Mouse (Mus musculus) hindbrain, postnatal 0 days (tissue): ENCODE results near the gene Gas2l3. TPM values are rescaled to one million over a fixed set of nuclear protein-coding genes. Genes with fewer than 3 reads are reported as not detected.

Experiments used
- ATAC-seq: fragments of 200-750 bp; cut with Nextera tagmentation; 2 replicates; pipeline ENCODE4 v1.8.0; 2017; ENCODE audit warnings: mild to moderate bottlenecking, moderate TSS enrichment, moderate library complexity
- DNase-seq: peaks from one replicate; pipeline ENCODE4 v3.0.0-alpha.2; 2015; ENCODE audit warnings: low spot score
- H3K27ac ChIP-seq: fragments of 300-500 bp; sonication (generic); 2 replicates; pipeline ENCODE4 v1.5.1; 2014; ENCODE audit warnings: mild to moderate bottlenecking
- H3K27me3 ChIP-seq: fragments of 300-500 bp; sonication (generic); 2 replicates; pipeline ENCODE4 v1.6.1; 2014; ENCODE audit warnings: low read length, mixed read lengths; ENCODE audit not compliant: insufficient read depth
- H3K36me3 ChIP-seq: fragments of 300-500 bp; sonication (generic); 2 replicates; pipeline ENCODE4 v1.6.1; 2014; ENCODE audit warnings: low read length, mixed read lengths; ENCODE audit not compliant: insufficient read depth
- H3K4me1 ChIP-seq: fragments of 300-500 bp; sonication (generic); 2 replicates; pipeline ENCODE4 v1.6.1; 2014; ENCODE audit warnings: antibody characterized with exemption, low read length, mixed read lengths; ENCODE audit not compliant: insufficient read depth
- H3K4me2 ChIP-seq: fragments of 300-500 bp; sonication (generic); 2 replicates; pipeline ENCODE4 v1.6.1; 2014; ENCODE audit warnings: low read depth, mild to moderate bottlenecking, low read length, moderate library complexity, mixed read lengths
- H3K4me3 ChIP-seq: fragments of 300-500 bp; sonication (generic); 2 replicates; pipeline ENCODE4 v1.5.1; 2014; ENCODE audit warnings: low read length
- H3K9ac ChIP-seq: fragments of 300-500 bp; sonication (generic); replicated peaks from 2 replicates; pipeline ENCODE4 v1.6.1; 2014; ENCODE audit warnings: mild to moderate bottlenecking, low read length, moderate library complexity, mixed read lengths
- H3K9me3 ChIP-seq: fragments of 300-500 bp; sonication (generic); 2 replicates; pipeline ENCODE4 v1.6.1; 2016; ENCODE audit warnings: low read length, mixed read lengths
- CTCF ChIP-seq: IDR thresholded peaks from 2 replicates; pipeline ENCODE4 v1.5.1; 2016; ENCODE audit warnings: antibody characterized with exemption, control low read depth, low read depth
- WGBS: fragments of 180-500 bp; shearing (Covaris S2); extraction: QIAGEN DNeasy Blood & Tissue Kit; methylation state at CpG from one replicate; pipeline ENCODE4 v1.1.7; 2014; 5-methylcytosine and 5-hydroxymethylcytosine counted together
- polyA plus RNA-seq: library from polyadenylated mRNA; unstranded; fragments of >200 nt; fragmentation: Nextera tagmentation; extraction: Ambion mirVana; gene quantifications from 2 replicates; pipeline ENCODE4 v1.2.1, GENCODE M21; 2015
- total RNA-seq: library from RNA; depleted of rRNA; stranded (reverse); fragments of >200 nt; gene quantifications from 2 replicates; pipeline ENCODE4 v1.2.3, GENCODE M21; 2014; rRNA removed

Gas2l3 gene
- total RNA-seq (11.7 and 17.8 TPM in 2 replicates), polyA plus RNA-seq (5.5 and 6.6 TPM in 2 replicates)

- Histone ChIP-seq H3K4me3 (peak within 1 kb of the TSS; percentile 80), H3K27ac (peak within 1 kb of the TSS; percentile 56), H3K9ac (peak within 1 kb of the TSS; percentile 54), H3K36me3 (no peaks in the 10 kb centered on the region), H3K9me3 (no peaks in the 10 kb centered on the region), H3K27me3 (no peaks in the 10 kb centered on the region), H3K4me2 (peak within 1 kb of the TSS; percentile 99), H3K4me1 (peaks cover 2% of the 10 kb centered on the region; the same call in 1 of the 2 replicates)
- ATAC-seq (peak; percentile 96), DNase-seq (peak; percentile 91)
- 0% methylated on average over 39 of the region's 39 CpGs for WGBS
- peak; percentile 19; the same call in 1 of the 2 replicates for TF ChIP-seq CTCF
Observed at GRCm38 (mm10) chr10:89443623-89444151, at the start of gene Gas2l3. Gas2l3 (minus strand) TSS chr10:89443967.

GRCm38 (mm10) chr10:89491321-89491720 lies 47.6 kb upstream of the Gas2l3 start:
- no peak overlapping the region for H3K27ac ChIP-seq
- no peak for TF ChIP-seq CTCF
- no peak for DNase-seq
- no peak for ATAC-seq
- H3K9me3 ChIP-seq, result no peaks in the 10 kb centered on the region
- no peak overlapping the region for H3K4me2 ChIP-seq
- WGBS, result 28% methylated on average over 3 of the region's 3 CpGs
- no peaks in the 10 kb centered on the region for H3K4me1 ChIP-seq
- H3K4me3 ChIP-seq, result no peak overlapping the region
- H3K36me3 ChIP-seq, result no peaks in the 10 kb centered on the region
- no peak overlapping the region for H3K9ac ChIP-seq
- H3K27me3 ChIP-seq, result no peaks in the 10 kb centered on the region

GRCm38 (mm10) chr10:89490250-89490649 lies 46.5 kb upstream of the Gas2l3 start:
- no peak for ATAC-seq
- TF ChIP-seq CTCF, result no peak
- Histone ChIP-seq H3K36me3 (no peaks in the 10 kb centered on the region), H3K27me3 (no peaks in the 10 kb centered on the region), H3K9ac (no peak overlapping the region), H3K4me3 (no peak overlapping the region), H3K27ac (no peak overlapping the region), H3K4me2 (no peak overlapping the region), H3K9me3 (no peaks in the 10 kb centered on the region), H3K4me1 (no peaks in the 10 kb centered on the region)
- 83% methylated on average over 3 of the region's 3 CpGs for WGBS
- DNase-seq, result no peak

- TF ChIP-seq CTCF, result no peak
- no peak for DNase-seq
- no peak overlapping the region for H3K9ac ChIP-seq
- no peaks in the 10 kb centered on the region for H3K36me3 ChIP-seq
- H3K4me3 ChIP-seq, result no peak overlapping the region
- no peaks in the 10 kb centered on the region for H3K9me3 ChIP-seq
- no peak overlapping the region for H3K4me2 ChIP-seq
- ATAC-seq, result no peak
- no peaks in the 10 kb centered on the region for H3K4me1 ChIP-seq
- H3K27me3 ChIP-seq, result no peaks in the 10 kb centered on the region
- WGBS, result 90% methylated on average over 4 of the region's 4 CpGs
- H3K27ac ChIP-seq, result no peak overlapping the region
Observed at GRCm38 (mm10) chr10:89489459-89489858, 45.7 kb upstream of the Gas2l3 start.

- WGBS, result 26% methylated on average over 4 of the region's 4 CpGs
- DNase-seq, result no peak
- no peak for ATAC-seq
Observed at GRCm38 (mm10) chr10:89486995-89487742, 43.4 kb upstream of the Gas2l3 start.

GRCm38 (mm10) chr10:89484907-89485306 lies 41.1 kb upstream of the Gas2l3 start:
- Histone ChIP-seq H3K27me3 (no peaks in the 10 kb centered on the region), H3K9ac (no peak overlapping the region), H3K4me1 (no peaks in the 10 kb centered on the region), H3K4me2 (no peak overlapping the region), H3K9me3 (no peaks in the 10 kb centered on the region), H3K4me3 (no peak overlapping the region), H3K27ac (no peak overlapping the region), H3K36me3 (no peaks in the 10 kb centered on the region)
- TF ChIP-seq CTCF, result no peak
- DNase-seq (no peak), ATAC-seq (no peak)

More at GRCm38 (mm10) chr10:89486995-89487742, 43.4 kb upstream of the Gas2l3 start:
- no peak for TF ChIP-seq CTCF
- Histone ChIP-seq H3K4me1 (no peaks in the 10 kb centered on the region), H3K4me2 (no peak overlapping the region), H3K9me3 (no peaks in the 10 kb centered on the region), H3K4me3 (no peak overlapping the region), H3K27ac (no peak overlapping the region), H3K27me3 (no peaks in the 10 kb centered on the region), H3K36me3 (no peaks in the 10 kb centered on the region), H3K9ac (no peak overlapping the region)
